Mouse (Mus musculus) forebrain, postnatal 0 days (tissue): Measurements from ENCODE around the gene T2. TPM values are rescaled to one million over a fixed set of nuclear protein-coding genes. Genes with fewer than 3 reads are reported as not detected.
"Not testable (repeated sequence)": the region's sequence is repeated elsewhere in the genome, so short reads cannot be mapped to it uniquely, and the experiment has no call there.

Experiments used
- ATAC-seq: fragments of 200-750 bp; cut with Nextera tagmentation; 2 replicates; pipeline ENCODE4 v1.8.0; 2017; ENCODE audit warnings: mild to moderate bottlenecking, moderate library complexity
- DNase-seq: peaks from one replicate; pipeline ENCODE4 v3.0.0-alpha.2; 2015
- H3K27ac ChIP-seq: fragments of 300-500 bp; sonication (generic); 2 replicates; pipeline ENCODE4 v1.5.1; 2014; ENCODE audit warnings: low read depth, mild to moderate bottlenecking, antibody characterized with exemption, low read length, moderate library complexity, mixed read lengths
- H3K27me3 ChIP-seq: fragments of 300-500 bp; sonication (generic); 2 replicates; pipeline ENCODE4 v1.6.1; 2014; ENCODE audit warnings: mild to moderate bottlenecking, low read length, mixed read lengths; ENCODE audit not compliant: insufficient read depth
- H3K36me3 ChIP-seq: fragments of 300-500 bp; sonication (generic); 2 replicates; pipeline ENCODE4 v1.6.1; 2014; ENCODE audit warnings: mild to moderate bottlenecking, moderate library complexity; ENCODE audit not compliant: insufficient read depth
- H3K4me1 ChIP-seq: fragments of 300-500 bp; sonication (generic); 2 replicates; pipeline ENCODE4 v1.6.1; 2014; ENCODE audit warnings: antibody characterized with exemption; ENCODE audit not compliant: insufficient read depth
- H3K4me2 ChIP-seq: fragments of 300-500 bp; sonication (generic); 2 replicates; pipeline ENCODE4 v1.6.1; 2014; ENCODE audit warnings: low read depth, mild to moderate bottlenecking, moderate library complexity
- H3K4me3 ChIP-seq: fragments of 300-500 bp; sonication (generic); 2 replicates; pipeline ENCODE4 v1.5.1; 2014; ENCODE audit warnings: low read depth, low read length, mixed read lengths
- H3K9ac ChIP-seq: fragments of 300-500 bp; sonication (generic); 2 replicates; pipeline ENCODE4 v1.6.1; 2014; ENCODE audit warnings: mild to moderate bottlenecking
- H3K9me3 ChIP-seq: fragments of 300-500 bp; sonication (generic); 2 replicates; pipeline ENCODE4 v1.6.1; 2016; ENCODE audit warnings: low read length
- CTCF ChIP-seq: sonication (generic); IDR thresholded peaks from 2 replicates; pipeline ENCODE4 v1.5.1; 2016; ENCODE audit warnings: antibody characterized with exemption, control low read depth, low read depth
- WGBS: fragments of 180-500 bp; shearing (Covaris S2); extraction: QIAGEN DNeasy Blood & Tissue Kit; methylation state at CpG from one replicate; pipeline ENCODE4 v1.1.7; 2014; 5-methylcytosine and 5-hydroxymethylcytosine counted together
- polyA plus RNA-seq: library from polyadenylated mRNA; unstranded; fragments of >200 nt; fragmentation: Nextera tagmentation; extraction: Ambion mirVana; gene quantifications from 2 replicates; pipeline ENCODE4 v1.2.1, GENCODE M21; 2015
- total RNA-seq: library from RNA; depleted of rRNA; stranded (reverse); fragments of >200 nt; gene quantifications from 2 replicates; pipeline ENCODE4 v1.2.3, GENCODE M21; 2014

Gene T2
- total and polyA plus RNA-seq, 2 experiments from 2014 or later = 0.51 to 1.8 TPM

DNA sequence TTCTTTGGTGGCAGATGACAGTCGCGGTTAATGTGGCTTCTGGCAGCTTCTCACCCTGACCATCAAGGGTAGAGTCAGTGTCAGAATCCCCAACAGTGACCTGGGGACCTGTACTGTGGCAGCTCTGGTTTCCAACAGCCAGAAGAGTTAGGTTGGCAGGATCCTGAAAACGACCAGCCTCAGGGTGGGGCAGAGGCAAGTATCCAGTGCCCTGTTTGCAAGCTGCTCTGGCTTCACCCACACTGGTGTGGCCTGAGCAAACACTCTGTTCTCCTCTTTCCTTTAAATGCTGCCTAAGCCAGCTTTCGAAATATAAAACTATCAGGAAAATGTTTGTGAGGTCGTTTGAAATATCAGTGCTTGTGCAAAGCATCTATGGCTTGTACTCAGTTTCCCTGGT is 25.2 kb upstream of the T2 start:
- no peak for DNase-seq
- TF ChIP-seq CTCF = no peak
- H3K27me3 ChIP-seq = no peaks in the 10 kb centered on the region
- no peak overlapping the region for H3K4me3 ChIP-seq
- WGBS = 78% methylated on average over 5 of the region's 5 CpGs
- no peaks in the 10 kb centered on the region for H3K9me3 ChIP-seq
- H3K27ac ChIP-seq = no peak overlapping the region
- H3K9ac ChIP-seq = no peak overlapping the region
- no peaks in the 10 kb centered on the region for H3K4me1 ChIP-seq
- no peak for ATAC-seq
- no peak overlapping the region for H3K4me2 ChIP-seq
- H3K36me3 ChIP-seq = peaks cover 13% of the 10 kb centered on the region

DNA sequence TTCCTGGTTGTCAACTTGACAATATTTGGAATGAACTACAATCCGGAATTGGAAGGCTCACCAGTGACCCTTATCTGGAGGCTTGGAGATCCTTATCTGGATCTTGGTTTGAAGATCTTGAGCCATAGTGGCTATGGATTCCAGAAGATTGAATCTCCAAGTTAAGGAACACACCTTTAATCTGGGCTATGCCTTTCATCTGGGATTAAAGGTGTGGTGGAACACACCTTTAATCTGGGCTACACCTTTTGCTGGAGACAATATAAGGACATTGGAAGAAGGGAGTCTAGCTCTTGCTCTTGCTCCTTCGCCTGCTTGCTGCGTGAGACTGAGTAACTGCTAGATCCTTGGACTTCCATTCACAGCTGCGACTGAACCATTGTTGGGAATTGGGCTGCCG is 18.6 kb upstream of the T2 start, which contains the start of gene Prr18:
Gene Prr18 (plus strand): TSS at position 301 of the 400 bp plus-strand sequence.
- H3K27ac ChIP-seq, H3K9me3 ChIP-seq, H3K4me3 ChIP-seq, H3K4me2 ChIP-seq, DNase-seq, H3K27me3 ChIP-seq, H3K9ac ChIP-seq, H3K36me3 ChIP-seq, ATAC-seq: not testable (repeated sequence)
- WGBS = no CpG with 5 or more reads among the region's 5 CpGs
- H3K4me1 ChIP-seq = peaks cover 18% of the 10 kb centered on the region

DNA sequence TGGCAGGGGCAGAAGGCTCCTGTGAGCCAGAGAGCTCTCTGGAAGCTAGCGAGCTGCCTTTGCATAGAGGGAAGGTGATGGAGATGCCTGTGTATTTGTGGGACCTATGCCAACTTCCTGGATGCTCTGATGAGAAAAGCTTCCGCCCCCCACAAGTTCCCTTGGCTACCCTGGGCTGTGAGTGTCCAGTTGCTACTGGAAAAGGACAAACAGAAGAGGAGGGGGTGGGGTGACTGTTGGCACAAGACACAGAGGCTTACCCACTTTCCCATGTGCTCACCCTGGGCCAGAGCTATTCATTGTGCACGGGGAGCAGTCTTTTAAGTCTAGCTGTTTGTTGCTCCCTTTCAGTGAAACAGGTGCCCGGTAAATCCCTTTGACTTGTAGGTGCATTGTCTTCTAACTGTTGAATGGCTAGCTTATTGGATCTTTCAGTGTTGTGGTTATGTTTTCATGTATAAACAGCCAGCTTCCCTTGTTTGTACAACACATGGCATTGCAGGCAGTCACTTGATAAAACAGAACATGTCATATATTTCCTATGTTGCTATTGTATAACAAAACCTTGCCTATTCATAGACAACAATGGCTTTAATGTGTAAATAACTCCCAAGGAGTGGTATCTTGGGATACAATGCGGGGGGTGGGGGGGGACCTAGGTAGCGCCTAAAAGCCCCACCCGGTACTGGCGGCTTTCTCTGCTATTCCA is 16.0 kb upstream of the T2 start:
- Histone ChIP-seq H3K4me2 (peak overlapping the region; percentile 99), H3K27ac (peak overlapping the region; percentile 89), H3K4me1 (peaks cover 29% of the 10 kb centered on the region), H3K9me3 (no peaks in the 10 kb centered on the region), H3K9ac (peak overlapping the region; percentile 97), H3K27me3 (no peaks in the 10 kb centered on the region), H3K4me3 (peak overlapping the region; percentile 77), H3K36me3 (no peaks in the 10 kb centered on the region)
- peak; percentile 45 for ATAC-seq
- WGBS = 12% methylated on average over 8 of the region's 8 CpGs
- TF ChIP-seq CTCF = no peak
- peak; percentile 75 for DNase-seq

DNA sequence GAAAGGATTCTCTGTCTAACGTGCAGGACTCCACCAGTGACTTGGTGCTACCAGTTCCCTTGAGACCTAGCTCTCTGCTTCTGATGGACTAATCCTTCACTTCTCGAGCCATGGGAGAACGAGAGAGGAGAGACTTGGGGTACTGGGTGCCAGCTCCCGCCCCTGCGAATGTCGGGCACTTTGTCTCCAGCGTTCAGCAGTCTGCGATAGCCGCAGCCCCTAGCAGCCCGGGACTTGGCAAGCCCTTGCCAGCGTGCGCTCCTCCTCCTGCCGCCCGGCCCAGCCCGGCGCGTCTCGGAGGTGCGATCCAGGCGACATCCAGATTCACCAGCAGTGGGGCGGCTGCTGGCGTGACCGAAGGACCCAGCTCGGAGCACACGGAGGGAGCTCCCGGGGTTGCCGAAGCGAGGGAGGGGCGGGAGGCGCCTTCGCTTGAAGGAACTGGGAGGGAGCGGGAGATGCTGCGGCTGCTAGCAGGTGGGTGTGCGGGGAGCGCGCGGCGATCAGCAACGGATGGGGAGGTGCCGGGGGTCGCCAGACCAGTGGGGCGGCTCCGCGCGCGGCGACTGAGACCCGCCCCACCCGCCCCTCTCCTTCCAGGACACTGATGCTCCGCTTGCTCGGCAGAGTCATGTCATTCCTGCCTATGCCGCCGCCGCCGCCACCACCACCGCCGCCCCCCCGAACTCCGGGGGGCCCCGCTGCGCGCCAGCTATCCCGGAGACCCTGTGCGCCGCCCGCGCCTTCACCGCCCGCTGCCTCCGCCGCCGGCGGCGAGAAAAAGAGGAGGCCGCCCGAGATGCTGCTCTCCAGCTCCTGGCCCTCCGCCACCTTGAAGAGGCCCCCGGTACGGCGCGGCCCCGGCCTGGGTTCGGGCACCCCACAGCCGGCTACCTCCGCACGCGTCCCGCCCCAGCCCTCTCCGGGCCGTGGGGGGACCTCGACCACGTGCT is 15.1 kb upstream of the T2 start:
- TF ChIP-seq CTCF = no peak
- Histone ChIP-seq H3K4me1 (peaks cover 29% of the 10 kb centered on the region), H3K9ac (peak overlapping the region; percentile 97), H3K27ac (peak overlapping the region; percentile 89), H3K9me3 (no peaks in the 10 kb centered on the region), H3K4me3 (peak overlapping the region; percentile 77), H3K4me2 (peak overlapping the region; percentile 99), H3K27me3 (no peaks in the 10 kb centered on the region), H3K36me3 (no peaks in the 10 kb centered on the region)
- ATAC-seq (peak; percentile 84), DNase-seq (peak; percentile 86)
- 3% methylated on average over 84 of the region's 92 CpGs for WGBS

DNA sequence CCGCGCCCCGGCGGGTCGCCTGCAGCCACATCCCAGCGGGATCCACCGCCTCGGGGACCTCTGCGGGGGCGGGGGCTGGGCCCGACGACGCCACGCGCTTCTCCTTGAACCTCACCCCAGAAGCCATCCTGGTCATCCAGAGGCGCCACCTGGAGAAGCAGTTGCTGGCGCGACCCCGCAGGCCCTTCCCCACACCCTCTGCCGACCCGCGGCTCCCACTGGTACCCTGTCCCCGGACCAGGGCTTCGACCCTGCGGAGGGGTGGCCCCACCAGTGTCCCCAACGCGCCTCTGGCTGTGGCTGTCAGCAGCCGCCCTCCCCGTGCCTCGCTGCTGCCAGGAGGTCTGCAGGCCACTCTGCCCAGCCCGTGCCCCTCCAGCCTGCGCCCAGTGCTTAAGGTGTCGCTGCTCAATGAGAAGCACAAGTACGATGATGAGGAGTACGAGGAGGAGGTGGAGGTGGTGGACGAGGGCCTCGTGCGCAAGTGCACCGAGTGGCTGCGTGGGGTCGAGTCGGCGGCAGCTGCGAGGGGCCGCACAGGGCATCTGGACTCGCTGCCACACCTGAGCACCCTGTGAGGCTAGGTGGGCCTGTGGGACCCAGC is 14.3 kb upstream of the T2 start:
- H3K27ac ChIP-seq = peak overlapping the region; percentile 89
- no peaks in the 10 kb centered on the region for H3K9me3 ChIP-seq
- H3K4me3 ChIP-seq = peak overlapping the region; percentile 77
- WGBS = 14% methylated on average over 43 of the region's 46 CpGs
- no peaks in the 10 kb centered on the region for H3K27me3 ChIP-seq
- ATAC-seq (peak; percentile 6; the same call in 1 of the 2 replicates), DNase-seq (peak; percentile 40)
- no peaks in the 10 kb centered on the region for H3K36me3 ChIP-seq
- peak overlapping the region; percentile 97 for H3K9ac ChIP-seq
- TF ChIP-seq CTCF = no peak
- peaks cover 29% of the 10 kb centered on the region for H3K4me1 ChIP-seq
- peak overlapping the region; percentile 99 for H3K4me2 ChIP-seq

DNA sequence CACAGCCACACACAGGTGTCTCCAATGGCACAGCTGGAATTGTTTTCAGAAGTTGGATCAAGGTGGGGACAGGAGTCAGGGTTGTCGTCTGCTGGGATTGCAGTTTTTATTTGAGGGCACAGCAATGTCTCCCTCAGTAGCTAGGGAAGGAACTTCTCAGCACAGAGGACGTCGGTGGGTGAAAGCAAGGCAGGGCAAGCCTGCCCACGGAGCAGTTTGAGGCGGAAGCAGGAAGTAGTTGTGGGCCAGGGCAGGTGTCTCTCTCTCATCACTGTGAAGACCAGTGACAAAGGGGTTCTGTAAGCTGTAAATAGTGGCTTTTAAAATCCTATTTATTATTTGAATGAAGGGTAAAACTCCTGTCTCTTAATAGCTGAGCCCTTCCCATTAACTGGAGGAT is 13.1 kb upstream of the T2 start:
- peaks cover 29% of the 10 kb centered on the region for H3K4me1 ChIP-seq
- DNase-seq (no peak), ATAC-seq (no peak)
- 46% methylated on average over 5 of the region's 5 CpGs for WGBS
- peak overlapping the region; percentile 77 for H3K4me3 ChIP-seq
- no peaks in the 10 kb centered on the region for H3K27me3 ChIP-seq
- no peaks in the 10 kb centered on the region for H3K9me3 ChIP-seq
- H3K9ac ChIP-seq = peak overlapping the region; percentile 97; the same call in 1 of the 2 replicates
- H3K4me2 ChIP-seq = peak overlapping the region; percentile 99
- no peaks in the 10 kb centered on the region for H3K36me3 ChIP-seq
- H3K27ac ChIP-seq = no peak overlapping the region; the same call in 1 of the 2 replicates
- TF ChIP-seq CTCF = no peak
